Comparison of ENCODE assay signal across 22 mouse cellular contexts in genomic region chr2:56459430-56459829, GRCm38 (mm10).
"Had no signal": no experiment of that assay in that cellular context is flagged by ENCODE, and none has a peak within 500 bp of the region (broad histone marks: within the 10 kb centered on the region; RNA-seq: fewer than 3 reads in every experiment).

No protein-coding gene starts in this region.

- ATAC-seq: hindbrain, embryonic 16.5 days; intestine, postnatal 0 days had no signal

- H3K9ac ChIP-seq: heart, embryonic 12.5 days; hindbrain, embryonic 13.5 days; limb, embryonic 12.5 days; liver, embryonic 13.5 days; liver, embryonic 15.5 days had no signal

- DNase-seq: gastrocnemius, postnatal 14 days; gastrocnemius, postnatal 36 days; heart, adult 18-20 months; heart, postnatal 10 days; kidney, adult 18-20 months; kidney, adult 8-10 months; kidney, postnatal 10 days; kidney, postnatal 25 days; kidney, postnatal 4 days; liver; liver, embryonic 13.5 days had no signal

- H3K9me3 ChIP-seq: heart, embryonic 10.5 days; heart, embryonic 12.5 days; hindbrain, embryonic 13.5 days; limb, embryonic 10.5 days; limb, embryonic 12.5 days; liver, embryonic 13.5 days; liver, embryonic 15.5 days had no signal

- H3K4me3 ChIP-seq: heart, embryonic 10.5 days; heart, embryonic 12.5 days; hindbrain, embryonic 13.5 days; layer of hippocampus, adult 2 months; left cerebral cortex, adult 2 months; limb, embryonic 10.5 days; limb, embryonic 12.5 days; liver, embryonic 13.5 days; liver, embryonic 15.5 days had no signal

- H3K27ac ChIP-seq: heart, embryonic 10.5 days; hindbrain, embryonic 13.5 days; layer of hippocampus, adult 2 months; left cerebral cortex, adult 2 months; limb, embryonic 10.5 days; limb, embryonic 12.5 days; liver, embryonic 13.5 days; liver, embryonic 15.5 days had no signal

- H3K27me3 ChIP-seq: heart, embryonic 12.5 days; hindbrain, embryonic 13.5 days; limb, embryonic 12.5 days; liver, embryonic 13.5 days; liver, embryonic 15.5 days had no signal

- H3K4me2 ChIP-seq: heart, embryonic 12.5 days; hindbrain, embryonic 13.5 days; limb, embryonic 12.5 days; liver, embryonic 11.5 days; liver, embryonic 13.5 days; liver, embryonic 15.5 days had no signal

- H3K36me3 ChIP-seq: heart, embryonic 10.5 days; heart, embryonic 12.5 days; hindbrain, embryonic 13.5 days; limb, embryonic 10.5 days; limb, embryonic 12.5 days; liver, embryonic 13.5 days; liver, embryonic 15.5 days had no signal

- H3K4me1 ChIP-seq: heart, embryonic 10.5 days; heart, embryonic 12.5 days; liver, embryonic 13.5 days; liver, embryonic 15.5 days had no signal
